Mouse (Mus musculus): ENCODE results near the gene Ltb4r1.

Gene Ltb4r1

GRCm38 (mm10) chr14:55765696-55766095, at the start of gene Ltb4r1:
TSS of gene Ltb4r1 (plus strand) at chr14:55765962.
- no peak for DNase-seq (ENCODE audit: extremely low spot score, low spot score)

- no peak for DNase-seq (ENCODE audit: extremely low spot score, low spot score)
Observed at GRCm38 (mm10) chr14:55716271-55716670, 49.5 kb upstream of the Ltb4r1 start.

GRCm38 (mm10) chr14:55716884-55717283, 48.9 kb upstream of the Ltb4r1 start:
- DNase-seq (ENCODE audit: extremely low spot score, low spot score): no peak

GRCm38 (mm10) chr14:55719737-55720136, 46.0 kb upstream of the Ltb4r1 start:
- DNase-seq (ENCODE audit: extremely low spot score, low spot score): no peak

GRCm38 (mm10) chr14:55720666-55721065, 45.1 kb upstream of the Ltb4r1 start:
- DNase-seq (ENCODE audit: extremely low spot score, low spot score): no peak

GRCm38 (mm10) chr14:55721076-55721475, 44.7 kb upstream of the Ltb4r1 start:
- no peak for DNase-seq (ENCODE audit: extremely low spot score, low spot score)

- peak; percentile 94 for DNase-seq (ENCODE audit: extremely low spot score, low spot score)
Observed at GRCm38 (mm10) chr14:55721700-55722437, 43.9 kb upstream of the Ltb4r1 start, which contains the start of gene Rabggta. TSS of gene Rabggta (minus strand) at chr14:55722263.

GRCm38 (mm10) chr14:55722438-55722945, 43.3 kb upstream of the Ltb4r1 start:
- no peak for DNase-seq (ENCODE audit: extremely low spot score, low spot score)

GRCm38 (mm10) chr14:55723433-55723832, 42.3 kb upstream of the Ltb4r1 start:
- no peak for DNase-seq (ENCODE audit: extremely low spot score, low spot score)

- DNase-seq (ENCODE audit: extremely low spot score, low spot score): no peak
Observed at GRCm38 (mm10) chr14:55724411-55724871, 41.3 kb upstream of the Ltb4r1 start.

GRCm38 (mm10) chr14:55726261-55726660, 39.5 kb upstream of the Ltb4r1 start:
- DNase-seq (ENCODE audit: extremely low spot score, low spot score): no peak

GRCm38 (mm10) chr14:55727889-55728685, 37.7 kb upstream of the Ltb4r1 start:
- DNase-seq (ENCODE audit: extremely low spot score, low spot score): no peak

- no peak for DNase-seq (ENCODE audit: extremely low spot score, low spot score)
Observed at GRCm38 (mm10) chr14:55730116-55730515, 35.6 kb upstream of the Ltb4r1 start.

GRCm38 (mm10) chr14:55730531-55731032, 35.2 kb upstream of the Ltb4r1 start:
- DNase-seq (ENCODE audit: extremely low spot score, low spot score): no peak

- DNase-seq (ENCODE audit: extremely low spot score, low spot score): no peak
Observed at GRCm38 (mm10) chr14:55733889-55734288, 31.9 kb upstream of the Ltb4r1 start.

GRCm38 (mm10) chr14:55734869-55735268, 30.9 kb upstream of the Ltb4r1 start:
- no peak for DNase-seq (ENCODE audit: extremely low spot score, low spot score)

- no peak for DNase-seq (ENCODE audit: extremely low spot score, low spot score)
Observed at GRCm38 (mm10) chr14:55735334-55735733, 30.4 kb upstream of the Ltb4r1 start.

GRCm38 (mm10) chr14:55735758-55736157, 30.0 kb upstream of the Ltb4r1 start:
- DNase-seq (ENCODE audit: extremely low spot score, low spot score): no peak

GRCm38 (mm10) chr14:55737086-55737687, 28.6 kb upstream of the Ltb4r1 start:
- no peak for DNase-seq (ENCODE audit: extremely low spot score, low spot score)

- DNase-seq (ENCODE audit: extremely low spot score, low spot score): peak; percentile 92
Observed at GRCm38 (mm10) chr14:55743711-55744110, 22.1 kb upstream of the Ltb4r1 start.

- peak; percentile 96 for DNase-seq (ENCODE audit: extremely low spot score, low spot score)
Observed at GRCm38 (mm10) chr14:55745180-55745860, 20.4 kb upstream of the Ltb4r1 start, which contains the start of the genes Dhrs1 and Nop9. TSS of gene Dhrs1 (minus strand) at chr14:55745690. TSS of gene Nop9 (plus strand) at chr14:55745693.
